Mouse (Mus musculus): ENCODE results near the gene Tiprl.

GRCm38 (mm10) chr1:165193880-165194661 lies 42.7 kb downstream of the Tiprl start, which contains the start of gene Sft2d2:
- TF ChIP-seq CHD2 (IDR thresholded peaks at IDR 0.05; ENCODE audit: low read length) (no peak), MAX (IDR thresholded peaks at IDR 0.05; ENCODE audit: low read length) (peak; percentile 85), MYC (IDR thresholded peaks at IDR 0.05; ENCODE audit: low read depth, low read length) (peak; percentile 82), E2F4 (IDR thresholded peaks at IDR 0.05; ENCODE audit: insufficient replicate concordance, low read depth, low read length) (no peak), POLR2A (IDR thresholded peaks at IDR 0.05; ENCODE audit: low read depth, low read length) (peak; percentile 81), TCF12 (IDR thresholded peaks at IDR 0.05; ENCODE audit: low read depth, low read length) (peak; percentile 84), CTCF (conservative IDR thresholded peaks at IDR 0.05 in 1 of 2, IDR thresholded peaks at IDR 0.05 in 1 of 2; ENCODE audit: low read depth in 2 of 2, low read length in 2 of 2) (peak in 1 of 2 experiments; percentile 41; a peak in 2 of 4 replicates)

Measured in CH12.LX (cell line).